Mouse (Mus musculus) liver, embryonic 14.5 days (tissue): ENCODE results near the gene Cfap70.

Experiments used
- CTCF ChIP-seq: IDR thresholded peaks from 2 replicates; pipeline ENCODE4 v1.5.1; 2016; ENCODE audit warnings: antibody characterized with exemption, low read depth, control low read depth
- EP300 ChIP-seq: IDR thresholded peaks from 2 replicates; pipeline ENCODE4 v1.6.1; 2016; ENCODE audit warnings: antibody characterized with exemption, low read depth

- TF ChIP-seq CTCF (no peak), EP300 (no peak)
Measured at GRCm38 (mm10) chr14:20422257-20422656, 29.8 kb downstream of the Cfap70 start.
